Mouse (Mus musculus): Measurements from ENCODE around the gene Slc20a1.
A peak's percentile ranks its signal among the peaks of the same experiment; 100 is the strongest.

Slc20a1 gene

DNA sequence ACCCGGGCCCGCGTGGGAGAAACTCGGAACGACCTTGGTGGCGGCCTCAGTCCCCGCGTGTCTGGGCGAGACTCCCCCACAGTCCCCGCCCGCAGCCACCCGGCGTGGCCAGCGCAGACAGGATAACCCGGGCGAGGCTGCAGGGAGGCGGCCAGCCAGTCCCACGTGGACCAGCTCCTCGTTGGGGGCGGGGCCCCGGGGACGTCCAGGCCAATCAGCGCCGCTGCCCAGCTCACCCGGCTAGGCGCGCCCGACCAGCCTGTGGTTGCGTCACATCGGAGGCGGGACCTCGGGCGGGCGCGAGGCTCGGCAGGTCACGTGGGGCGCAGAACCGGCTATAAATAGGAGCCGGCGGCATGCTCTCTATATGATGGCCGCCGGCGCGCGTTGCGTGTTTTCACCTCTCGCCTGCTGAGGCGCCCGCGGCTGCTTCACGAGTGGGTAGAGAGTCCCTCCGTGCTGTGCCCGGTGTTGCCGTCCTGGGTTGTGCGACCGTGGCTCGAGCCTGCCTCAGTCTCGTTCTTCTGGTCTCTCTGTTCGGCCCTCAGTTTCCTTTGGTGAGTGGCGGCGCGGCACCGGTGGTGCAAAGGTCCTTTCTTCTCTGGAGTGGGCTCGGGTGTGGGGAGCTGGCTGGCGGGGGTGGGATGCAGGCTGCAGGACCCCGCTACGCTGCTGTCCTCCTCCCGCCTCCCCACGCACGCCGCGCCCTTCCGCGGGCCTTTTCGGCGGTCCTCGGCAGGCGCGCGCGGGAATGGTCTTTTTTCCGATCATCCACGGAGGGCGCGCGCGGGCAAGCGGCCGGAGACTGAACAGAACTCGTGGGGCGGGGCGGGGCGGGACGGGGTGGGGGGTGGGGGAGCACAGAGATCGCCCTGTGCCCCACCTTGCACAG, at the start of gene Slc20a1:
TSS of gene Slc20a1 (plus strand) at position 329 of the 892 bp plus-strand sequence.
- peak; percentile 95 to 98 for DNase-seq (ENCODE audit: low spot score in 2 of 2)

DNA sequence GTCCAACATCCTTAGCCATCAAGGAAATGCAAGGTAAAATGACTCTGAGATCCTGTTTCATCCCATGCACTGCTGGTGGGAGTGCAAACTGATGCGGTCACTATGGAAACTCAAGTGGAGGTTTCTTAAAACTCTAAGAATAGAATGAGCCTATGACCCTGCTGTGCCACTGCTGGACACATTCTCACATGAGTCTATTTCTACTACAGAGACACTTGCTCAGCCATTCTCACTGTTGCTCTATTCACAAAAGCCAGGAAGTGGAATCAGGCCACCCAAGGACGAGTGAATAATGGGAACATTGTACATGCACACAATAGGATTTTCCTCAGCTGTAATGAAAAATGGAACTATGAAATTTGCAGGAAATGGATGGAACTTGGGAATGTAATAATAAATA, 49.7 kb upstream of the Slc20a1 start:
- DNase-seq (ENCODE audit: low spot score in 2 of 2), result no peak

DNA sequence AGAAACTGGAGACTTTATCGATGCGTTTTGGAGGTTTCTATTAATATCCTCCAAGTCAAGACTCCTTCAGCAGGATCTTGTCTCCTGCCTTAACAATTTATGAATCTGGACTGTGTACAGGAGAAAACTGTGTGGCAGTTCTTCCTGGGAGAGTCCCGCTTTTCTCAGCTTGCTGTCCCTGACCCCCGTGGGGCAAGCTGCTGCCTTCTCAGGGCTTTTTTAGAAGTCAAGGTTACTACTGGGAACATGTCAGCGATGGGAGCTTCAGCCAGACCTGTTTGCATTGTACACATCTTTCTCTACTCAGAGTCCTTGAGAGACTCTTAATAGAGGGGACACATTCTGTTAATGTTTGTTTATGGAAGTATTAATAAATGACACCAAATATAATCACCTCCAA, 48.2 kb upstream of the Slc20a1 start:
- DNase-seq (ENCODE audit: low spot score in 2 of 2), result no peak

DNA sequence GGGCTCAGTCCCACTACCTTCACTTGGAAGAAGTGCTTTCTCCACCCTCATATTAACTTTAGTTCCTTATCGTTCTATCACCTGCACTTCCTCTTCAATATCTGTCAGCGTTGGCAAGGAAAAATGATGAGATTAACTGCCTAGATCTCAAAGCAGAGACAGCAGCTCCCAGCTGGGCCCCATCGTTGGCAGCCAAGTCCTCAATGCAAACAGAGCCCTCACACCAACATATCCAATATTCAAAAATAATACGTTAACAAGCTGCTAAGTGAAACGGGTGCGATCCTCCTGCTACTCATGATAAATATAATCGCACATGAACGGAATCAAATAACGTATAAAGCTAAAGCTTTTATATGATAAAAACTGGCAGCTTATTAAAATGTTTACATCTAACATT, 47.5 kb upstream of the Slc20a1 start:
- DNase-seq (ENCODE audit: low spot score in 2 of 2), result no peak

DNA sequence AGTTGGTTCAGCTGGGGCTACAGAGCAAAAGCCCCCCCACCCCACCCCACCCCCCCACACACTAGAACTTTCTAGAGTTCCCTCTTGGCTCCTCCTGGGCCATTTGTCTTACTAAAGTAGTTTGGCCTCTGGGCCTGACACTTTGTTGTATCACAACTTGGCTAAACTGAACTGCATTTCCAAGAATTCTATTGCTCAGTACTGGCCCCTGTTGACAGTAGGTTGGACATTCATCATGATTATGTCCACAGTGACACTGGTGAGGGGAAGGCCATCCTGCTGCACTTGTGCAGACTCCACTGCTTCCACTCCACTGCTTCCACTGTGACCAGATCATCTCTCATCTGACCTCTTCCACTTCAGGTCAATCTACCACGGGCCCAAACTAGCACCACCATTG, 45.8 kb upstream of the Slc20a1 start:
- DNase-seq (ENCODE audit: low spot score in 2 of 2), result no peak

DNA sequence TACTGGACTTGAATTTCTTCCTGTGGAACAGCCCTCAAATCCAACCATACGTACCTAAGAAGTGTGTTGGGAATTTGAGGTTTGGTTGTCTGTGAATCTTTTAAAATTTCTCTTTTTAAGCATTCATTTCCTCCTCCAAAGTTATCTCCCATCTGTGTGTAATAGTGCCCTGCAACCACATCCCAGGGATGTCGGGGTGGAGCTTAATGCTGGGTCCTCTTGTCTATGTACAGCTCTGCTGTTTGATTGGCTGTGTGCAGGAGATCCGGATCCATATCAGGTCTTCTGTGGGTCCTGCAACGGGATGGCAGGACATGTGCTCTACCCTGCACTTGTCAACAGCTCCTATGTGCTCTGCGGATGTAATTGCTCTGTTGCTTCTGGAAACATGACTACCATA, 33.7 kb upstream of the Slc20a1 start:
- DNase-seq (ENCODE audit: low spot score in 2 of 2), result no peak

DNA sequence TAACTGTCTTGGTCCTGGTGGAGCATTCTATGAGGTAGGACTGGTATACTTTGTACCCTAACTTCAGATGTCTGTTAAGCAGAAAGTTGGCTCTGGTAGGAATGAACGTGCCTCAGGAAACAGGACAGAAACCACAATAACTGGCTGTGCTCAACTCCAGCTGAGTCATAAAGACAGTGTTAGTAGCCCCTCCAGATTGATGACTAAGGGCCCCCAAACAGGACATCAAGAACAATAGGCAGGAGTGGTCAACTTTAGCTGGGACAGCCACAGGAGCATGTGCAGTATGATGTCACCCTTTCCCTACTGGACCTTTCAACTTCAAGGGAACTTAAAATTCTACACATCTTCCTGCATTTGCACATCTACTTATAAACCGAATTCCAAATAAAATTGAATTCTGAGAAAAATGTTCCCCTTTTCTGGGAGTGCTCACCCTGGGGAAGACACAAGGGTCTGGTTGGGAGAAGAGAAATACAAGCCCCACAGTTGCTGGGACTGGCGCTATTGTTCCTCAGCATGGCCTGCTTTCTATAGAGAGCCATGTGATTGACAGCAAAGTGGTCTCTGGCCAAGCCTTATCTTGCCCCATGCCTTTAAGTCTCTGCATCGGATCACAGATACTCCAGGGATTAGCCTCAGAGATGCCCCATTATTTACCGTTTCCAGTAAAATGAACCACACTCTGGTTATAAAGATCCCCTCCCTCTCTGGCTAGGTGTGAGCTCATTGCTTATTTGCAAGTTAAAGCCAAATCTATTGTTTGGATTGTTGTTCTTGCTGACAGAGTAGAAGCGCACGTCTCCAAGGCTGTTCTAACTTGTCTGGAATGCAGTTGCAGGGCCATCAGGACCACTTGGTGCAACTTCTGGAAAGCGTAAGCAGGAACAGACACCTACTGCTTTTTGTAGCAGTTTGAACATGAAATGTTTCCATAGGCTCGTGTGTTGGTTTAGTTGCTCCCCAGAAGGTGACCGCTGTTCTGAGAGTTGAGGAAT, 31.8 kb upstream of the Slc20a1 start:
- no peak for DNase-seq (ENCODE audit: low spot score in 2 of 2)

DNA sequence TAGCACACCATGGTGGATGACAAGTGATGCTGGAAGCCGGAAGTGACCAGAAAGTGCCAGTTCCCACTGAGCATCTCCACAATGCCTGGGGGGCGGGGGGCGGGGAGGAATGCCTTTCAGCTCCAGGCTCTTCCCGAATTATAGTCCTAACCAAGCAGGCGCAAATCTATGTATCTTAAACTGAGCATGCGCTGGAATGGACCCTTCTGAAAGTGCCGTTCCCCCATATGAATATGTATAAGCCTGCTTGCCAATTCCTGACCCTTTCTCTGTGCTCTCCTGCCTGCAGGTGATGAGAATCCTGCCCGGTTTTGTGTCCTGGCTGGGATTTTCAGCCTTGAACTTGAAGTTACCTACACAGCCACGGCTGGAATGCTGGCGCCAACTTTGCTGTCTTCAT, 25.2 kb upstream of the Slc20a1 start:
- no peak for DNase-seq (ENCODE audit: low spot score in 2 of 2)

DNA sequence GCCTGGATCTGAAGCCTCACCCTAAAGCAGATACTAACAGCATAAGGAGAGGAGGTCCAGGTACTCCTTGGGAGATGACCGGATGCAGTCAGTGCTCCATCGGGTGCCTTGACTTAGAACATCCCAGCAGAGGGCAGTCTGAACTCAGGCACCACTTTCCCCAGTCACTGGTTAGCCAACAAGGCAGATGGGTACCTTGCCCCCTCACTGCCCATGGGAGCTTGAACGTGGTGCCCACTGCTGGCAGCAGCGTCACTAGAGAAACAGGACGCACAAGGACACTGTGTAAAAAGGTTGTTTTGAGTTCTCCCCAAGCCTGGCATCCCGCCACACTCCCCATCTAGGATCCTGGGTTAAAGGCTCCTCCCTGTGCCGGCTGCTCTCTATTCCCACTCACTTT, 24.1 kb upstream of the Slc20a1 start:
- DNase-seq (ENCODE audit: low spot score in 2 of 2), result peak; percentile 36 to 65

DNA sequence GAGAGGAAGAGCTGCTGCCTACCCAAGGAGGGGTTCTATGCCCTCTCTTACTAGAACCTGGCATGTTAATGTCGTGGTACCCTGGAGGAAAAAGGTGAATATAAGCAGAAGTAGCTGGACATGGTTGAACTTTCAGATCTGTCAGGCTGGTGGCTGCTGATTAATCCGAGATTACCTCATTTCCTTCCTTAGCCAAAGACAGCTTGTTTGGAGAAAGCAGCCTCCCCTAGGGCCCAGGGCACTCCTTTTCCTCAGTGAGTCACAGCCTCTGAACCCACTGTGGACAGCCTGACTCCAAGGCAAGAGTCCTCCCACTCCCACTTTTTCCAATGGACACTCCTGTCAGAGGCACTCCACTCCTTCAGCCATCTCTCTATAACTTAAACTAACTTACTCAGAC, 22.9 kb upstream of the Slc20a1 start:
- no peak for DNase-seq (ENCODE audit: low spot score in 2 of 2)

DNA sequence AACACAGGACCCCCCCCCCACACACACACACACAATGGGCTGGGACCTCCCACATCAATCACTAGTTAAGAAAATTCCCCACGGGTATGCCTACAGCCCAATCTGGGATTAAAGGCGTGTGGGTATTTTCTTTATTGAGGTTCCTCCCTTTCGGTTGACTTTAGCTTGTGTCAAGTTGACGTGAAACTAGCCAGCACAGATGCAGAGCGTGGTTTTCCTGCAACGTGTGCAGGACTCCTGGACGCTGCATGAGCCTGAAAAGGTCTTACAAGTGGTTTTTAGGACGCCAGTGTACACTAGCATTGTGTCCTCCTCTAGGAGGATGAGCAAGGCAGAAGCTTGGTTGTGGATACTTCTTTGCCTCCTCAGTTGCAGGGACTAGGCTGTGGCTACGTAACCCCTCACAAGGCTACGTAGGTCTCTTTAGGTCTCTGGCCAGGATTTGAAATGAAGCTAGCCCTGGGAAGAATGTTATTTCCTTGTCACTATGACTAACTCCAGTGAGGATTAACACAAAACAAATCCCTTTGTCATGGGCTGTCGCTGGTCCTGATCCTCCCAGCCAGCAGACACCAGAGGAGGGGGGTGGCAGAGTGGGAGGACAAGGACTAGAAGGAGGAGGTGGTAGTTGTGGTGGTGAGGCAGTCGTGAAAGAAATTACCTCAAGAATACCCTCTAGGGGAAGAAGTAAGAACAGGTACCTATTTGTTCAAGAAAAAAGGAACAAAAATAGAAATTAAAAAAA, 21.7 kb upstream of the Slc20a1 start:
- no peak for DNase-seq (ENCODE audit: low spot score in 2 of 2)

DNA sequence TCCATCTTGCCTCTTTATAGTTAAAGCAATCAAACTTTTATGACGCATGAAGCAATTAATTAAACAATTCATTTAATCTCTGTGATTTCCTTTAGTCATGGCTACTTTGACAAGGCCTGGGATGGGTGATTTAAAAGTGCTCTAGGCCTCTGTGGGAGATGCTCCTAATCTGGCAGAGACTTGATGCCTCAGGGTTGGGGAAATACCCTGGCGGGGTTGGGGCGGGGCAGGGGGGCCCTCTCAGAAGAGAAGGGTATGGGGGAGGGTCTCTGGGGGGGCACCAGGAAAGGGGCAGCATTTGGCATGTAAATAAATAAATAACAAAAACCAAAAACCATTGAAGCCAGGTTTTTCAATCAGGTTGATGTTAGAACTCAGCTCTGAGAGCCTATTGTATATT, 20.9 kb upstream of the Slc20a1 start:
- no peak for DNase-seq (ENCODE audit: low spot score in 2 of 2)

DNA sequence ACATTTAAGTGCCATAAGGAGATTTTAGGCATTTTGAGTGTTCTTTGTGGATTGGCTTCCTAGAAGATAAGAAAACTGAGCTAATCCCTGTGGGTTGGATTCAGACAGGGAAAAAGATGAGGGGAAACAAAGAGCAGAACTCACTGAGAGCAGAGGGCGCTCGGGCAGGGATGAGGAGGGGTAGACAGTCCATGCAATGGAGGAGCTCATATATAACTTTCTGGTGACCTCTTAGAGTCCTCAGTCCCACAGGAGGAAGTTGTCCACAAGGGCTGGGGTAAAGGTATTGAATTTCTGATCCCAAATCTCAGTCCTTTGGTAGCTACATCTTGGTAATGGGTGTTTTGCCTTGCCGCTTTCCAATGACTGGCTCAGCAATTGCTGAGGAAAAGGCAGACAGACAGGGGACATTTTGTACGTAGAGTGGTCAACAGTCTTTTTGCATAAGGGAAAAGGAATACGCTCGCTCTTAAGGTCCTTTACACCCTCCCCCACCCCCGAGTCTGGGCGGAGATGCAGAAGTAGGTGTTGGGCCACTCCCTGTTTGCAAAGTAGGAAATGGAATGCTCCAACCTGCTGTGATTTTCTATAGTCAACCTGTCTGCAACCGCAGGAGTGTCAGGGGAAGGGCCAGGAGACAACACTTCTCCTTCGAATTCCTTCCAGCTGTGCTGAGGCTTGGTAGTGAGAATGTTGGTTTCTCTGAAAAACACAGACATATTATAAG, 20.2 kb upstream of the Slc20a1 start:
- peak in 1 of 2 experiments; percentile 12 for DNase-seq (ENCODE audit: low spot score in 2 of 2)

DNA sequence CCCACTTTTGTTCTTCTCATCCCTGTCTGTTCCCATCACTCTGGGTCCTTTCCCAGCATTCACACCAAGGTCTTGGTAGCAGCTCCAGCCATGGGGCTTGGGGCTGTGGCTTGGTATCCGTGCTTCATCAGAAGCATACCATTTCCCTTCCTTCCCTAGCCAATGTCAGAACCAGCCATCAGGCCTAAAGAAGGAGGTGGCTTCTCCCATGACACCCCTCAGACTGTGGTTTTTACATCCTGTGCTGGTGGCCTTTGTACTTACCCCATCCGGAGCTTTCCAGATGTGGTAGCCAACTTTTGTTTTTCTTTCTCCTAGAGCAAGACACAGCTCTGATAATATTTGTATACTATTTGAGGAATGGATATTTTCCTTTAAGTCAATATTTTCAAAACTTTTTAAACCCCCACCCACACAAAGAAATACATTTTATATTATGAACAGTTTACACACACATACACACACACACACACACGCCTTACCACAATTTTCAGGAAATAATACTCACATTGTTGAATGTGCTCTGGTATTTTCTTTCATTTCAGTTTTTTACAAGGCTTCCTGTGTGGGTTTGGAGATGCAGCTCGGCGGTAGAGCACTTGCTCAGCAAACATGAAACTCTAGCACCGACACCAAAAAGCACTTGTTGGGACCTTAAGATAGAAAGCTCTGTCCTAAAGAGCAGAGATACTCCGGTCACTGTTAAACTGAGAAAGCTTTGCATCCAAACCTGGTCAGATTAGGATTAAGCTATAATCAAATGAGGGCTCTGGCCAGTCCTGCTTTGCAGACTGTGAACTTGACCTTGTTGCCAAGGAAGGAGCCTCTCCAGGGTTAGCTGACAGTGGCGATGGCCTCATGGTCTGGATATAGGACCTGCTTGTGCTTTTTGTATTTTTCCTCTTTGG, 18.4 kb upstream of the Slc20a1 start:
- peak; percentile 71 for DNase-seq (ENCODE audit: low spot score in 2 of 2)

DNA sequence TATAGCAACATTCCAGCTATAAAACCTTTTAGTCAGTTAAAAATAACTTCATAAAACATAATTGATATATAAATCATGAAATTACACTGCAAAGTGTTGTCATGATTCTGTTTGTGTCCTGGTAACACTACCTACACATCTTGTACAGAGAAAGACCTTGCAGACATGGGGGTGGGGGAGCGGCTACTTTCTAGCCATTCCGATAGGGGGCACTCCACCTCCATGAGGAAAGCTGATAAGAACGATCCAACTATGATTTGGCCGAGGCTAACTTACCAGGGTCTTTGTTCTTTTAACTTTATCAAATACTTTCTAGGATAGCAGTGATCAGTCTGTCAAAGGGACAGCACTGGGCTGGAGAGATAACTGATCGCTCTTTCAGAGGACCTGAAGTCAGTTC, 17.1 kb upstream of the Slc20a1 start:
- peak in 1 of 2 experiments; percentile 18 for DNase-seq (ENCODE audit: low spot score in 2 of 2)

DNA sequence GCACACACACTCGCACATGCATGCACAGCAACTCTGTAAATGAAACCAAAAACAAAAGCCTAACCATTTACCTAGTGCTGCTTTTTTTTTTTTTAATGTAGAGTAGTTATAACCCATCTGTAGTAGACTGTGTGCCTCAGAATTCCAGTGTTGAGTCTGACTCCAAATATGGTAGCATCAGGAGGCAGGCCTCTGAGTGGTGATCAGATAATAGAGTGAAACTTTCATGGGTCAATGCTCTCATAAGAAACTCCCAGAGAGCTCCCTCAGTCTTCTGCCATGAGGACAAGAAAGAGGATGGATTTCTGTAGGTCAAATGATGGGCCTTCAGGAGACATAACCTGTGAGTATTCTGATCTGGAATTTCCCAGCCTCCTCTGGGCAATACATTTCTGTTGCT, 16.2 kb upstream of the Slc20a1 start:
- DNase-seq (ENCODE audit: low spot score in 2 of 2), result no peak

DNA sequence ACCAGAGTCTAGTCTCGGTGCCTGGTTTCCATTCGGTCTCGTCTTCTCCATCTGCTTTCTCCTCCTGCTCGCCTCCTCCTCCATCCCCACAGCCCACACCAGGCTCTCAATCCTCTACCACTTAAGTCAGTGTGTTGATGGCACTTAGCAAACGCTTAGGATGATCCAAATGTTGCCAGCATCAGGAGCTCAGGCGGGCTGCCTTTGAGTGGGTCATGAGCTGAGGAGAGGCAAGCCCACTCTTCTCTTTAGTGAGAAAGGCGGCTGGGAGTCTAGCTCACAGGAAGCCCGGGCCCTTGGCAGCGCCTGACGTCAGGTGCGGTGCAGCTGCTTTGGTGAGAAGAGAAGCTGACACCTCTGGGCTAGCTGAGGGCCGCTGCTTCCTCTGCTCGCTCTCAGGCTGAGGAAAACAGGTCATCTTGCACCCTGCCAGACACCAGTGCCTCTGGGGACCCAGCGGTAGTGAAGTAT, 15.0 kb upstream of the Slc20a1 start:
- DNase-seq (ENCODE audit: low spot score in 2 of 2), result peak; percentile 88 to 91

DNA sequence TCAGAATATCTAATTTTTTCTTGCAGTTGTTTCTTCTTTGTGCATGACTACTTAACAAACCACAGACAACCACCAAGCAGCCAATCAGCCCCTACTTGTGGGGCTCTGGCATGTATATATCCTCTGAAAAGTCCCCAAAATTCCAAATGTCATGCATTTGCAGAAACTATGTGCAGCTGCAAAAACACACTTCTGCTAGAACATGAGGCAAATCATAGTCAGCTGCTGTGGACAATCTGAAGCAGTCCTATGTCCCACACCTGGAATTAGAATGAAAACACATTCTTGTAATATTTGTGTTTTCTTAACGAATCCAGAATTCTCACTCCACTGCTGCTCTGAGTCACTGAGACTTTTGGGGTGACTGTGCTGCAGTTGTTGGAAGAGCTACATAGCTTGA, 13.7 kb upstream of the Slc20a1 start:
- DNase-seq (ENCODE audit: low spot score in 2 of 2), result no peak

DNA sequence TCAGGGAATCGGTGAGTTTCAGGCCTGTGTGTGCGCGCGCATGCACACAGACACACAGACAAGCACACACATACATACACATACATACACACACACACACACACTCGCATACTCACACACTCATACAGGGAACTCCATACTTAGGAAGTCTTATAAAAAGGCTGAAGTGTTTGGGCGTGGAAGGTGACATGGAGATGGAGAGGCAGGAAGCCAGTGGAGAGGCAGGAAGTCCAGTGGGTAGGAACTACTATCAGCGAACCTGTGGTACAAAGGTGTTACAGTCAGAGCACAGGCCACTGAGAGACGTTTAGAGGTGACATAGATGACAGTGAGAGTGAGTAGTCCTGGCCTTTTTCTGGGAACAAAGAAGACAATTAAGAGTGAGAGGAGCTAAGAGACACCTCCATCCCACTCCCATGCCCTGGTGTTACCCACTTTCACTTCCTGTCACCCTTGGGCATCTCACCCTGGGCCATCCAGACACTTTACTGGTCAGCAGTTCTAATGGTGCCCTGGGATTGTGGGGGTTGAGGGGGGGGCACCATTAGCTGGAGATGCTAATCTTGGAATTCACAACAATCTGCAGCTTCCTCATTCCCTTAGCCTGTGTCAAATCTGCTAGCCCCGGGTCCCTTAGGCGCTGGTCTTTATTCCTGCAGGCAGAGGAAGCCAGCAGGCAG, 12.8 kb upstream of the Slc20a1 start:
- DNase-seq (ENCODE audit: low spot score in 2 of 2), result no peak
